Comparison of ENCODE assay signal across 10 mouse cellular contexts in the genomic region with DNA sequence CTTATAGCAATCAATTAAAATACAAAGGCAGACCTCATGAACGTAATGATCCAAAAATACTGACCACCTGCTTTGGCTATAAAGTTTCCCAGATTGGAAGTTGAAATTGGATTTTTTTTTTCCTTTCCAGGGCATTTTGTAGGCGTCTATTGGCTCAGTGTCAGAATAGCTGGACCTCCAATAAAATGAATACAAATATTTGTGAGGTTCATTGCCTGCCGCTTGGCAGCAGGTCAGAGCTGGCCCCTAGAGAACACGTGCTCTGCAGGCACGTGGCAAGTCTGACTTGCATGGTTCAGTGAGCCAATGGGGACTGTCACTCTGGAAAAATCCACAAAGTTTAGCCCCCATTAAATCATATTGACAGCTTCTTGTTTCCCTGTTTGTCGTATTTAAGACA.
DNase-seq lines count a peak whose midpoint lies in the region; ATAC-seq and TF ChIP-seq lines count a peak whose summit lies in the region.
"Had no signal": no experiment of that assay in that cellular context is flagged by ENCODE, and none has a peak within 500 bp of the region (broad histone marks: within the 10 kb centered on the region; RNA-seq: fewer than 3 reads in every experiment).

No protein-coding gene starts in this region.

- no peak overlapping the region for H3K4me3 ChIP-seq in kidney, adult 2 months (ENCODE audit: insufficient read depth, low read depth, low read length)
- H3K4me3 ChIP-seq in kidney, embryonic 14.5 days (ENCODE audit: low read length), result no peak overlapping the region
- H3K4me3 ChIP-seq in kidney, postnatal 0 days (replicated peaks; ENCODE audit: low read depth, low read length), result no peak overlapping the region
- H3K4me3 ChIP-seq: intestine, embryonic 15.5 days; myocyte had no signal

- no peaks in the 10 kb centered on the region for H3K9me3 ChIP-seq in kidney, embryonic 14.5 days (ENCODE audit: control insufficient read depth, low read length)
- no peaks in the 10 kb centered on the region for H3K9me3 ChIP-seq in kidney, postnatal 0 days (replicated peaks; ENCODE audit: low read length)
- H3K9me3 ChIP-seq: intestine, embryonic 15.5 days had no signal

- TF ChIP-seq POLR2A in kidney, adult 2 months (IDR thresholded peaks at IDR 0.05; ENCODE audit: low read depth, low read length), result no peak

- ATAC-seq in kidney, embryonic 14.5 days (ENCODE audit: low FRiP score, low TSS enrichment), result no peak
- ATAC-seq in kidney, postnatal 0 days (replicated peaks; ENCODE audit: low FRiP score, low read depth), result 0 out of 2 replicates have a peak, but pooled peaks have one; percentile 54
- ATAC-seq: intestine, embryonic 15.5 days had no signal

- peaks cover 17% of the 10 kb centered on the region for H3K4me1 ChIP-seq in kidney, adult 2 months (ENCODE audit: control insufficient read depth, insufficient read depth, low read length)
- no peaks in the 10 kb centered on the region for H3K4me1 ChIP-seq in kidney, embryonic 14.5 days (ENCODE audit: control insufficient read depth, insufficient read depth, low read length)
- H3K4me1 ChIP-seq in kidney, postnatal 0 days (replicated peaks; ENCODE audit: insufficient read depth, low read length), result no peaks in the 10 kb centered on the region
- H3K4me1 ChIP-seq: intestine, embryonic 15.5 days had no signal

- H3K27ac ChIP-seq in kidney, adult 2 months (ENCODE audit: insufficient read depth, low read depth, low read length), result peak overlapping the region; percentile 89
- H3K27ac ChIP-seq in kidney, embryonic 14.5 days (ENCODE audit: low read depth, low read length), result no peak overlapping the region
- H3K27ac ChIP-seq in kidney, postnatal 0 days, result no peak overlapping the region
- H3K27ac ChIP-seq: intestine, embryonic 15.5 days had no signal

- no peak overlapping the region for H3K9ac ChIP-seq in kidney, embryonic 14.5 days (ENCODE audit: low read depth, low read length)
- no peak overlapping the region for H3K9ac ChIP-seq in kidney, postnatal 0 days (ENCODE audit: low read depth, low read length)
- H3K9ac ChIP-seq: intestine, embryonic 15.5 days had no signal

- no peaks in the 10 kb centered on the region for H3K36me3 ChIP-seq in kidney, adult 2 months (ENCODE audit: control insufficient read depth, insufficient read depth, low read length)
- no peaks in the 10 kb centered on the region for H3K36me3 ChIP-seq in kidney, embryonic 14.5 days (ENCODE audit: control insufficient read depth, insufficient read depth, low read length)
- no peaks in the 10 kb centered on the region for H3K36me3 ChIP-seq in kidney, postnatal 0 days (ENCODE audit: insufficient read depth, low read length)
- H3K36me3 ChIP-seq: intestine, embryonic 15.5 days had no signal

- peak; percentile 85 for DNase-seq in kidney, adult 2 months
- peak; percentile 73 for DNase-seq in adrenal gland, adult 2 months
- DNase-seq in kidney, postnatal 0 days (ENCODE audit: low spot score), result no peak
- DNase-seq in lung, postnatal 36 days, result peak; percentile 52
- DNase-seq in testis, postnatal 14 days (ENCODE audit: low spot score), result no peak
- DNase-seq in cerebellum, postnatal 36 days, result no peak
- DNase-seq: gastrocnemius, postnatal 36 days had no signal

- H3K4me2 ChIP-seq in kidney, embryonic 14.5 days (replicated peaks; ENCODE audit: low read depth, low read length), result no peak overlapping the region
- no peak overlapping the region for H3K4me2 ChIP-seq in kidney, postnatal 0 days (ENCODE audit: low read length)
- H3K4me2 ChIP-seq: intestine, embryonic 15.5 days had no signal

- no peaks in the 10 kb centered on the region for H3K27me3 ChIP-seq in kidney, adult 2 months (replicated peaks; ENCODE audit: control insufficient read depth, insufficient read depth, low read length)
- H3K27me3 ChIP-seq in kidney, embryonic 14.5 days (ENCODE audit: control insufficient read depth, insufficient read depth, low read length), result no peaks in the 10 kb centered on the region
- H3K27me3 ChIP-seq in kidney, postnatal 0 days (ENCODE audit: insufficient read depth, low read length), result no peaks in the 10 kb centered on the region
- H3K27me3 ChIP-seq: intestine, embryonic 15.5 days had no signal

- no peak for TF ChIP-seq CTCF in kidney, adult 2 months (conservative IDR thresholded peaks at IDR 0.05; ENCODE audit: insufficient read depth, insufficient read length, low read depth, low read length)
- TF ChIP-seq CTCF in kidney, postnatal 0 days (IDR thresholded peaks at IDR 0.05; ENCODE audit: low read depth), result no peak

- WGBS in kidney, adult 2 months, result 14% methylated on average over 6 of the region's 6 CpGs
- 30% methylated on average over 6 of the region's 6 CpGs for WGBS in kidney, embryonic 14.5 days
- WGBS in kidney, postnatal 0 days, result 27% methylated on average over 6 of the region's 6 CpGs

Comparison
In these comparisons a context has a peak if more than half of its experiments do, and no peak if none do; other contexts are left out.
1. DNase-seq: peak in kidney, adult 2 months (single experiment), adrenal gland, adult 2 months (single experiment) and lung, postnatal 36 days (single experiment); none in kidney, postnatal 0 days (single experiment), testis, postnatal 14 days (single experiment) and cerebellum, postnatal 36 days (0 of 2).